Mouse (Mus musculus) liver, adult 2 months (tissue): Measurements from ENCODE around the gene Mgst3.

ENCODE experiments used
- CTCF ChIP-seq: fragments of 200-500 bp; IDR thresholded peaks from 2 replicates; pipeline ENCODE4 v1.5.1; 2011; ENCODE audit warnings: low read depth, low read length, control low read depth
- POLR2A ChIP-seq: fragments of 200-500 bp; IDR thresholded peaks from 2 replicates; pipeline ENCODE4 v1.6.1; 2011; ENCODE audit warnings: low read length, control low read depth; ENCODE audit not compliant: insufficient read depth; ENCODE audit errors: extremely low read depth

DNA sequence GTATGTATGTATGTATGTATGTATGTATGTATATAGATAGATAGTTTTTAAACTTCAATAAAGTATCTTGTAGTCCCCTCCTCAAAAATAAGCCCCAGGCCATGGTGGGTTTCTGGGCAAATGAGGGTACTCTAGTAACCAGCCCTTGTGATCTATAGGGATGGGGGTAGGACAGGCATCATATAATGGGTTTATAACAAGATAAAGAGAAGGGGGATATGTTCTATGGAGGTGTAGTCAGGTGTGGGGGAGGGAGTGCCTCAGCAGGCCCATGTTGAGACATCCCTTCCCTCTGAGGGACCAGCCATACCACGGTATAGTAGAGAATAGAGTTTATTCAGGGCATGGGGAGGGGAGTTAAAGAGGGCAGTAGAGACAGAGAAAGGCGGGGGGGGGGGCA is 7.2 kb downstream of the Mgst3 start:
- no peak for TF ChIP-seq CTCF
- no peak for TF ChIP-seq POLR2A
